Mouse (Mus musculus): Measurements from ENCODE around the gene Zfp672.
"Not testable (repeated sequence)": the region's sequence is repeated elsewhere in the genome, so short reads cannot be mapped to it uniquely, and the experiment has no call there.

Gene Zfp672

DNA sequence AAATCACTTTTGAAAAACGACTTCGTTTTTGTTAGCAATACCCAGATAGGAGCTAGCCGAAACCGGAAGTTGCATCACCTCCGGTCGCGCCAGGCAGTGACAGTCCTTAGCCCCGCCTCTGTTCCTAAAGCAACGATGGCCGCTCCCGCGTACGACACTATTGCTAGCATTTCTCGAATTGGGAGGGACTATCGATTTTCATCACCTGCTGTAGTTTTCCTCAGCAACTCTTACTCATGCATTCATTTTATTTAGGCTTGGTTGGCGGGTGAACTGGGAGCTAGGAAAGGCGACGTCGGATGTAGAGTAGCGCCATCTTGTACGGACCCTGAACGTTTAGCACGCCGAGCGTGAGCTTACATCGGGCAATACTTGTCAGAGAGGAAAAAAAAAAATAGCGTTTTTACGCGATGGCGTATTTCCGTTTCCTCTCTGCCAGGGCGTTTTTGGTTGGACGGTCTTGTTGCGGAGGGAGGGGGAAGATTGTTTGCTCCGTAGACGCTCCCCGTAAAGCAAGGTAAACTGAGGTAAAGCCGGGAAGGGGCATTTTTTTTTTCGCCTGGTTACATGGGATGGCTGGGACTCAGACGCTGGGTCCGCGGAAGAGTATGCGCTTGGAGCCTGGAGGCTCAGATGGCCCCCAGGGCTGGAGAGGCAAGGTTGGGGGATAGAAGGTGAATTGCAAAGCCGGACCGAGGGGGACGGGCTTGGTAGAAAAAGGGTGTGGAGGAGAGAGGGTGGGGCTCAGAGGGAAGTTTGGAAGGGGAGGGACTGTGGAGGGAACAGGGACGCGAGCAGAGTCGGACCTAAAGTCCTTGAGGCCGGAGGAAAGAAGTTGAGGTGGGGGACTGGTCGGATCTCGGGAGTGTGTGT, at the start of gene Zfp672, which contains the start of gene Sh3bp5l:
TSS of gene Zfp672 (minus strand) at position 64 of the 873 bp plus-strand sequence.
TSS of gene Sh3bp5l (plus strand) at position 449 of the 873 bp plus-strand sequence.
- peak; percentile 95 for DNase-seq

DNA sequence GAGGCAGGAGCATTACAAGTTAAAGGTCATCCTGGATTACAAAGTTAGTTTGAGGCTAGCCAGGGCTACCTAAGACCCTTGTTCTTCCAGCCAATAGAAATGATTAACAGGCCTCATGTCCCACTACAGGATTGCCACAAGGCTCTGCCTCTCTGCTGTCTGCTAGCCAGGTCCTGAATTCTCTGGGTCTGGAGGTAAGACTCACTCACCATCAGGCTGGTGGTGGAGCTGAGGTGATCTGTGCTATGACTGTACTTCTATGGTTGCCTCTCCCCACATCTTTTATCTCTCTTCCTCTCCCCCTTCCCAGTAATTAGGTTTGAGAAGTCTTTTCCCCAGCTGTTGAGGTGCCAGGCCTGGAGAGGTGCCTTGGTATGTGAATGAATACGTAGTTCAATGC, 49.4 kb upstream of the Zfp672 start:
- DNase-seq, result no peak

DNA sequence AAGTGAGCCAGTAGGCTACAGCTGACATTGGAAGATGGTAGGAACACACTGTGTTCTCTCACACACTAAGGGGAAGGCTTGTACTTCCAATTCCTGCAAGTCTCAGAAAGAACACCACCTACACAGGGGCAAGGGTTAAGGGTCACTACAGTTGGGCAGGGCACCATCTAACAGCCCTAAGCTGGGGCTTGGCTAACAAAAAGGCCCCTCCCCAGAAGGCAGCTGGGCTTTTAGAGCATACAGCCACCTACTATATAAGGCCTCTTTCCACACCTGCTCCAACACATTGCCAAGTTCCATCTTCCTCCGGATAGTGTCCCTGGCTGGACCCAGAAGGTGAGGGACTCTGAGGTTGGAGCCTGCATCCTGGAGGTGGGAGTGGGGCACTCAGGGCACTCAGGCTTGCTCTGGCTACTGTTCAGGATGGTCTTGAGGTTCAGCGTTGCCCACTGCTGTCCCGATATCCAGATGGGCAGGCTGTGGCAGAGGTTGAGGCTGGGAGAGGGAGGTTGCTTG, 48.7 kb upstream of the Zfp672 start, which contains the start of gene Lypd8:
TSS of gene Lypd8 (plus strand) at position 281 of the 516 bp plus-strand sequence.
- DNase-seq, result no peak

DNA sequence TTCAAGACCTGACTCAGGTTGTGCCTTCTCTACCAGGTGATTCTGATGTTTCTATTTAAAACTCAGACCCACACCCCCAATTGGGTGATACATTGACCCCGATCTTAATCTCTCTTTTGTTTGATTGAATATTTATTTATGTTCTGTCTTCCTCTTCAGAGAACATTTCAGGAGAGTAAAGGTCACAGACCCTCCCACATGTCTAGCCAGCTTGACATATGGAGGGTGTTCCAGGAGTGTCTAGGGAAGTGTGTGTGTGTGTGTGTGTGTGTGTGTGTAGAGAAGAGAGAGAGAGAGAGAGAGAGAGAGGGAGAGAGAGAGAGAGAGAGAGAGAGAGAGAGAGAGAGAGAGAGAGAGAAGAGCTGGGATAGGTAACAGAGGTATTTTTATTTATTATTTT, 47.5 kb upstream of the Zfp672 start:
- no peak for DNase-seq

DNA sequence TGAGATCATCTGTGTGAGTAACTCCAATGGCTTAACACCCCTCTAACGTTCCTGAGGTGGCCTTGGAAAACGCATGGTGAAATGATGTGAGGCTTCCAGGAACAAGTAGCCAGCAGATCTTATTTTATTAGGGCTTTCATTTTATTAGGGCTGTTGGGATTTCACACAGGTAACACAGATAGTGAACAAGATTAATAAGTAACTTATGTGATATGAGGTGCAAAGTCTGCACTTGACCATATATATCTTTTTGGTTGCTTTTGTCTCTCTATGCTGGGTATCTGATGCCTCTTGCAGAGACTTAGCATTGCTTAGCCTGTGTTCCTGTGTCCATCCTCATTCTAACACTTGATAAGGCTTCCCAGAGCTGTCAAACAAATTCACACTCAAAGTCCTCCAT, 47.1 kb upstream of the Zfp672 start:
- no peak for DNase-seq

DNA sequence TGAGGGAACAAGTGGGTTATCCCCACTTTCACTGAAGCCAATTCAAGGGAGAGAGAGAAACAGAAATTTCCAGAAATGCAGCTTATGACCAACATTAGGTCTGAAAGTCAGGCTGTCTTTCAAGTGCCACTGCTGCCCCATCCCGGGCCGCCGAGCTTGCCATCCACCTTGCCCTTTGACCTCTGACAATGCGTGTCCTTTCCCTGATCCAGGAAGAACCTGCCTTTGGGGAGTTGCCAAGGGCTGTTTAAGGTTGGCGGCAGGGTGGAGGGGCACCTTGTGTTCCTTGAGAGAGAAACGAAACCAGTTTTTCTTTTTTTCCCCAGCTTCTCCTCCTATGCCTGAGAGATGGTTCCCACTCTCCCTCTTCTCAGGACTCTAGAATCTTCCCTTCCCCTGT, 36.1 kb upstream of the Zfp672 start:
- not testable (repeated sequence) for DNase-seq

DNA sequence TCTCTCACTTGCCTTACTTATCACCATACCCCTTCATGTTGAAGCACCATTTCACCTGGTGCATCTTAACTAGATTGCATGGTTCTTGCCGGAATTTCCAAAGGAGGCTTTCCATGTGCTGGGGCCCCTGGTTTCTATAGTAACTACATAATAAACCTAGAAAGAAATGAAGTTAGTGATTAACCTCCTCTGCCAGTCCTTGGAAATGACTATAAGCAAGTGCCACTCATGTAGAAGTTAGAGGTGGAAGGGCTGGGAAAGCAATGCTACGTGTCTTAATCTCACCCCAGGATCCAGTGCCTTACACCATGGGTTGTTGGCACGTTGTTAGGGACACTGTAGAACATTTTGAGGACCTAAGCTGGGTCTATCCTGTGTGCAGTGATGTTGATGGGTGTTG, 34.3 kb upstream of the Zfp672 start:
- no peak for DNase-seq

DNA sequence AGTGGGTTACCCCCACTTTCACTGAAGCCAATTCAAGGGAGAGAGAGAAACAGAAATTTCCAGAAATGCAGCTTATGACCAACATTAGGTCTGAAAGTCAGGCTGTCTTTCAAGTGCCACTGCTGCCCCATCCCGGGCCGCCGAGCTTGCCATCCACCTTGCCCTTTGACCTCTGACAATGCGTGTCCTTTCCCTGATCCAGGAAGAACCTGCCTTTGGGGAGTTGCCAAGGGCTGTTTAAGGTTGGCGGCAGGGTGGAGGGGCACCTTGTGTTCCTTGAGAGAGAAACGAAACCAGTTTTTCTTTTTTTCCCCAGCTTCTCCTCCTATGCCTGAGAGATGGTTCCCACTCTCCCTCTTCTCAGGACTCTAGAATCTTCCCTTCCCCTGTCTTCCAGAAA, 32.4 kb upstream of the Zfp672 start:
- DNase-seq, result not testable (repeated sequence)

DNA sequence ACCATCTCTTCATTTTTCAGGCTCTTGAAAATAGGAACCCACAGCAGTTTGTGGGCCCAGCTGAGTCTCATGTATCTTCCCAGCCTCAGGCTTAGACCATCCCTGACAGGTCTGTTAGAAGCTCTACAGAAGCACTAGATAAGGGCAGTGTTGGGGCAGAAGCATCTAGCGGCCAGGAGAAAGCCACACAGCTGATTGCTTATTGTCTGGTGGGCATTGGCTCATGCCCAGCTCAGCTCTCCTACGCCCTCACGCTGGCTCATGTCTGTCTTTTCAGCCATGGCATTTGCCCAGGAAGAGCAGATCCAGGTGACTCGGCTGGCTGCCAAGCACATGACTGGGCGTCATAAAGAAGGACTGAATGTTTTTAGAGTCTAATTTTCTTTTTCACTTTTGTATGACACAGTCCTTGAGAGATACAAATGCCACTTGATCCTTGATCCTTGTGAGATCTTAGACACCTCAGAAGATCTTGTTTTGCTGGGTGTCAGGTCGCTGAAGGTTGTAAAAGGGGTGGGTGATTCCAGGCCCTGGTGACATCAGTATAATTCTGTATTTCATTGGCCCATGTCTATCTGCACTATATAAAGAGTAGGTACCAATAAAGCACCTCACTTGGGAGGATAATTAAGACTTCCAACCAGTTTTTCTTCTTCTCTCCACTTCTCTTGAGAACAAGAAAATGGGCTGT, 27.9 kb upstream of the Zfp672 start:
- DNase-seq, result no peak

DNA sequence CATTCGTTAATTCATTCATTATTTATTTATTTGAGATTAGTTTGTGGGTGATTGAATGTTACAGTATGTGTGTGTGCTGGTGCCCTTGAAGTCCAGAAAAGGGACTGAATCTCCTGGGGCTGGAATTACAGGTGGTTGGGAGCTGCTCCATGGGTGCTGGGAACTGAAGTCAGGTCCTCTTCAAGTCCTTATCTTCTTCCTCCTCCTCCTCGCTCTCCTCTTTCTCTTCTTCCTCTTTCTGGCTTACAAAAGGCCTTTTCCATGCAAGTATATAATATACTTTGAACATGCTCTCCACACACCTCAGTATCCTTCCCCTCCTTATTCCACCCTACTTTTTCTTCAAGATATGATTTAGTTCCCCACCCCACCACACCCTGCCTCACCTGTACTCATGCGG, 26.9 kb upstream of the Zfp672 start:
- no peak for DNase-seq

DNA sequence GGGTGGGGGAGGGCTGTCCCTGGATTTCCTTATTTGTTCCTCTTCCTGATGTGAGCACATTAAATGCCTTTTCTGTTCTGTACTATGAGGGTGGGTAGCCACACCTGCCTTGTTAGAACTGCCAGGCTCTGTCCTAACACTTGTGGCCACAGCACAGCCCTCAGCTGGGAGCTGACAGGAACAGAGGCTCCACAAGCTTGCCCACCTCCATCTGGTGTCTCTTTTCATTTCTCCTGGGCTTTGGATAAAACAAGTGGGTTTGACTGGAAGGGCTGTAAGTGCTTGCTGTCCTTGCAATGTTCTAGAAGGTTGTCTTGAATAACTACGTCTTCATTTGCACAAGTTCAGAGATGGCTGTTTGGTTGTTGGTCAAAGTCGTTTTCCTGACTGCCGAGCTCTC, 24.8 kb upstream of the Zfp672 start:
- no peak for DNase-seq

DNA sequence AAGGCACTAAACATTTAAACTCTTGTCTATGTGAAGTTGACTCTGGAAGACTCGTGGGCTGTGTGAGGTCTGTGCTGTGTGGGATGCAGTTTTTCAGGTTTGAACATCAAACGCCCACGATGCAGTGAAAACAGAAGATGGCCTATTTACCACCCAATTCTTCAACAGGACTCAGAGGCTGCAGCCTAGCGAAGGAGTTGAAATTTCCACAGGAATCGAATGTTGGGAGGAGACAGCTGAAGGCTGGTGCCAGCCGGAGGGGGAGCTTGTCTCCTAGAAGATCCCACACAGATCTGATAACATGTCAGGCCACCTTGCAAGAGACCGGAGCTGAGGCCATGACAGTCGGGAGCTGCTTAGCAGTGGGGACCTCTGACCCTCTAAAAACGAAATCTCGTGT, 24.3 kb upstream of the Zfp672 start:
- no peak for DNase-seq

DNA sequence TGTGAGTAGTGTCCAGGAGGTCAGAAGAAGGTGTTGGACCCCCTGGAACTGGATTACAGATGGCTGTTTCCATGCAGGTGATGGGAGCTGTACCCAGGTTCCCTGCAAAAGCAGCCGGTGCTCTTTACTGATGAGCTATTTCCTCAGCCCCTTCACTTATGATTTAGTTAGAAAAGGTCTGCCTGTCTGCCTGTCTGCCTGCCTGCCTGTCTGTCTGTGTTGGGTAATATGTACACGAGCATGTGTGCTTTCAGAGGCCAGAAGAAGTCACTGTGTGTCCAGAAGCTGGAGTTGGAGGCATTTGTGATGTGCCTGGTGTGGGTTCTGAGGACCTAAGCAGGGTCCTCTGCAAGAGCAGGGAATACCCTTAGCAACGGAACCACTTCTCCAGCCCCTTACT, 23.6 kb upstream of the Zfp672 start:
- DNase-seq, result no peak

DNA sequence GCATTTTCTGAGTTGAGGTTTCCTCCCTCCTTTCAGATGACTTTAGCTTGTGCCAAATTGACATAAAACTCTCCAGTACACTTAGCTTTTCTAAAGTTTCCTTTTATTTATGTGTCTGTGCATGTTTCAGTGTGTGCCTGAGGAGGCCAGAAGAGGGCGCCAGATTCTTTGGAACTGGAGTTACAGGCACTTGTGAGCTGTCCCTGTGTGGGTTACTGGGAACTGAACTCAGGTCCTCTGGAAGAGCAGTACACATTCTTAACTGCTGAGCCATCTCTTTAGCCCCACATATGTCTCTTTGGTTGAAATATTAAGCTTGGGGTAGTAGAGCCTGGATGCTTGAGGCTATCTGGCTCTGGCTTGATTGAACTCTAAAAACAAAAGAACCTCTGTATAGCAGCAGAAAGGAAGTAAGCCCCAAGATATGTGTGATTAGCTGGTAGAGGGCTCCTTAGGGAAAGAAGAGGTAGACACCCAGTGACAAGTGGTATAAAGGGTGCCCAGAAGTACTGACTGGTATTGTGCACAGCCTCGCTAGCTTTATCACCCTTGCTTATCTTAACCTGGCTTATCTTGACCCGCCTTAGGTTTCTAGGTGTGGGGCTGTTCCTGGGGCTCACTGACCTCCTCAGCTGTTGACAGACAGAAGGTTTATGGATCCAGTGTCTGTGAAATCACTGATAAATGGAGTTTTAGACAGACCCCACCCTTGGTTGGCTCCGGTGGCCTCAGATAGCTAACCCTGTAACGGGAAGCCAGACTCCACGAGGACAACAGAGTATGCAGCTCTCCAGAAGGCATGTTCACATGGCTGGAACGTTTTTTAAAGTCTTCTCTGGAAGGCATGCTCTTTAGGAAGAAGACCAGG, 22.8 kb upstream of the Zfp672 start:
- DNase-seq, result no peak

DNA sequence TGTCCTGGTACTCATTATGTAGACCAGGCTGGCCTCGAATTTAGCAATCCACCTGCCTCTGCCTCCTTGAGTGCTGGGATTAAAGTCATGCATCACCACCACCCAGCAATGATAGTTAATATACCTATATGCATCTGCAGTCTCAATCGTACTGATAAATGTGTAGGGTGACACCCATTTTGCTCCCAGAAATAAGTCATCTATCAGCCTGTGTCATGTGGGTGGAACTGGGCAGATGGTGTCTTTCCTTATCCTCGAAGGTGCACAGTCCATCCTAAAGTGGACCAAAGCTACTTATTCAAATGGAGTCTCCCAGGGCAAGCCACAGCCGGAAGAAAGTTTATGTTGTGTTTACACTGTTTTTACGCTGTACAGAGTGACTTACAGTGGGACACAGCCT, 21.0 kb upstream of the Zfp672 start:
- DNase-seq, result no peak

DNA sequence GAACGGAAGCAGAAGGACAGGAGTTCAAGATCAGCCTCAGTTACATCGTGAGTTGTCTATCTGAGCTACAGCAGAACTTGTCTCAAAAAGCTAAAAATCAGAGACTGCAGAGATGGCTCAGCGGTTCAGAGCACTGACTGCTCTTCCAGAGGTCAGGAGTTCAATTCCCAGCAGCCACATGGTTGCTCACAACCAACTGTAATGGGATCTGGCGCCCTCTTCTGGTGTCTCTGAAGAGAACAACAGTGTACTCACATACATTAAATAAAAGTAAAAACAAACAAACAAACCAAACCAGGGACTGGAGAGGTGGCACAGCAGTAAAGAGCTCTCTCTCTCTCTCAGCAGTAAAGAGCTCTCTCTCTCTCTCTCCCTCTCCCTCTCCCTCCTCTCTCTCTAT, 20.5 kb upstream of the Zfp672 start:
- no peak for DNase-seq

DNA sequence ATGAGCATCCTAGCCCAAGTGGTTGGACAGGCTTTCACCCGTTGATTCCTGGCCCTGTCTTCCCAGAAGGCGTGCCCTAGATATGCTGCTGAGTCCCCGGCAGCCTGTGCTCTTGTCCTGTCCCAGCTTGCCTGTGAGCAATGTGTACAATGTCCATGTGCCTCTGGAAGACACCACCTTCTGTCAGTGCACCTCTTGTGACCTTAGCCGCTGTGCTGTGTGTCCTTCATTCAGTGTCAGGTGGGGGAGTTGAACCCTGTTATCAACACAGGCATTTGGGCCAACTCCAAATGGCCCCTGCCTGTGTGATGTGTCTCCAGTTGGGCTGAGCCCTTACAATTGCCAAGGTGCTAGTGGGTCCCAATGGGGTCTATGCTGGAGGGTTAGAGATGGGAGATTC, 16.6 kb upstream of the Zfp672 start:
- no peak for DNase-seq

DNA sequence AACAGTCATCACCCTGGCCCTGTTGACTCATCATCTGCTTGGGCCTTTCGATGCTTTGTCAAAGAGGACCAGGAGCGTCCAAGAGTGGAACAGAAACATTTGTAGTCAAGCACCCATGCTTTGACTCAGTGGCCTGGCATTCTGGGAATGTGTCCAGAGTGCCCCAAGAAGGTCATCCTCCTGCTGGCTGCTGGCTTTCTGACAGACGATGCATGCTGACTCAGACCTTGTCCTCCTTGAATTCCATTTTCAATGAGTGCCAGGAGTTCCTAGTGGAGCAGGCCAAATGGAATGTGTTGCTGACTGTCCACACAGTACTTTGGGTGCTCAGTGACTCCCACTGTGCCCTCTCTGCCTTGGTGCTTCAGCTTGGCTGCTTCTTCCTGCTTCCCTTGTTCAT, 4.6 kb upstream of the Zfp672 start:
- DNase-seq, result peak; percentile 60

DNA sequence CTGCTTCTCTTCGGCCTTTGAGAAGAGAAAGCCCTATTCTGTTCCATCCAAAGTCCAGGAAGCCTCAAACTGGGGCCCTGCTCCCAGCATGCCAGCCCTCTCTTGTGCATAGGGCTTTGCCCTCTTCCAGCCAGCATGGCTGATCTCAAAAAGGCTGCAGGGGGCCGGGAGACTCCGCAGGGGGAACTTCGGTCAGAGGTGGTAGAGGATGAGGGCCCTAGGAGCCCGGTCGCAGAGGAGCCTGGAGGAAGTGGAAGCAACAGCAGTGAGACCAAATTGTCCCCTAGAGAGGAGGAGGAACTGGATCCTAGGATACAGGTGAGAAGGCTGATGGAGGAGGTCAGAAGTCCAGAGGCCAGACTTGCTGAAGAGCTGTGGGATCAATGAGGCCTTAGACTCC, 1.4 kb upstream of the Zfp672 start:
- DNase-seq, result no peak

DNA sequence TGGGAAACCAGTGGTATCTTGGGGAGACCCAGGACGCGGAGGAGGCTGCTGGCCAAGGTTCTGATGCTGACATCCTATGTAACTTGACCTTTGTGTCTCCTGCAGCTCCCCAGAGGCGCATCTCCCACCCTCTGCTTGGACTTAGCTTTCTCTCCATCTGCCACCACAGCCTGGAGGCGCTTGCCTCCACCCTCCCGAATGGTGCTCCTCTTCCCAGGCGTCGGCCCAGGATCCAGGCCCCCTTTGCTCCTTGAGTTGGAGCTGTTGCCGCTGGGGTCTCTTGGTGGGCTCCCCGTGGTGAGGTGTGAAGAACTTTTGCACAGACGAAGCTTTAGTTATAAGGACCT, 983 bp upstream of the Zfp672 start:
- DNase-seq, result no peak

DNA sequence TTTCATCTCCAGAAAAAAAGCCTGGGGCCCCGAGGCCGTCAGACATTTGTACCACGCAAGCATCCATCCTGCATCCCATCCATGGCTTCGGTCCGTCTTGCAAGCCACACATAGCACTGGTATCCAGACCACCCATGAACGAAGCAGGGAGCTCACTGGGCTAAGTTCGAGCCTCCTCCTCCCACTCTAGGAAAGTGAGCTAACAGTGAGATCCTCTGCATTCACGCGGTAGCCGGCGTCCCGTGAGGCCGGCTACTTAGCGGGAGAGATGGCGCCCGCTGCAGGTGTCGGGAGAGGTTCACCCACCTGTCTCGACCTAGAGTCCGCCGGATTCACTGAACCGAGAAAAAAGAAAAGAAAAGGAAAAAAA, 248 bp downstream of the Zfp672 start:
- DNase-seq, result peak; percentile 8

DNA sequence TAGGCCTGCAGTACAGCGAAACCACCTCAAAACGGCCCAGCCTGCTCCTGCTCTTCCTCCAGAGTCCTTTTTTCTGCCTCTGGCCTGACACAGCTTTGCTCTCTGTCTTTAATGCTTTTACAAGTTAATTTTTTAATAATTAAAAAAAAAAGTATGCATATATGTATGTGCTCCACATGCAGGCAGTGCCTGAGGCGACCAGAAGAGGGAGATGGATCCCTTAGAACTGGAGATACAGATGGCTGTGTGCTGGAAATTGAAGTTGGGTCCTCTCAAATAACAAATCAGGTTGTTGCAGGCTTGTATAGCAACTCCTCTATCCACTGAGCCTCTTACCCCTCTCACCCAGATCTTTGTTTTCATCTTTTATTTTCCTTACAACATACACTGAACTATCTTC, 3.4 kb downstream of the Zfp672 start:
- DNase-seq, result no peak

DNA sequence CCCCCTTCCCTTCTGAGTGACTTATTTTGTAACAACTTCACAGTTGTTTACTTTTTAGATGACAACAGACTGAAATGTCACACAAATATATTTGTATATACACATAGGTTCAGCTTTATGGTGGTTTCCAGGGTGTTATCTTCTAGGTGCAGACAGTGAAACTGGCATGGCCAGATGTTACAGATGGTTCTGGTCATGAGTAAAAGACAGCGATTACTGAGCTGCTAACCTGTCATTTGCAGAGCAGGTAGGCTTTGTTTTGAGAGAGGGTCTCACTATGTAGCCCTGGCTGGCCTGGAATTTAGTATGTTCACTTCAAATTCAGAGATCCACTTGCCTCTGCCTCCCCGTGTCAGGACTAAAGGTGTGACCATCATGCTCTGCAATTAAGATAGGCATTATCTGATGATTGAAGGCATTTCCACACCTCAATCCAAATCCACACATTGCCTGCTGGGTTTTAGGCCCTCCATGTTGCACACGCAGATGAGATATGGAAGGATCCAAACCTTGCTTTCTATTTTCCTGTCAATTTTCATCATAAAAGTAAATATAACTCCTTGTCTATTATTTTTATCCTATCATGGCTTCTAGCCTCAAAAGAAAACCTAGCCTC, 5.4 kb downstream of the Zfp672 start:
- DNase-seq, result no peak
